ENCODE assay signal across 8 mouse cellular contexts in genomic region chr3:22075887-22076560, GRCm38 (mm10). TPM values are rescaled to one million over a fixed set of nuclear protein-coding genes. Genes with fewer than 3 reads are reported as not detected.
A peak's percentile ranks its signal among the peaks of the same experiment; 100 is the strongest.
DNase-seq lines count a peak whose midpoint lies in the region; ATAC-seq lines count a peak whose summit lies in the region.

No protein-coding gene starts in this region.

- under 1% methylated on average over 61 of the region's 70 CpGs for WGBS in hindbrain, embryonic 15.5 days

- H3K4me1 ChIP-seq in hindbrain, embryonic 15.5 days (replicated peaks) = peaks cover 39% of the 10 kb centered on the region

- H3K9ac ChIP-seq in hindbrain, embryonic 15.5 days = peak overlapping the region; percentile 64

- H3K27ac ChIP-seq in hindbrain, embryonic 15.5 days (replicated peaks) = peak overlapping the region; percentile 100

- peak; percentile 91 for ATAC-seq in hindbrain, embryonic 15.5 days (ENCODE audit: low FRiP score, low read depth)

- H3K27me3 ChIP-seq in hindbrain, embryonic 15.5 days = no peaks in the 10 kb centered on the region

- no peaks in the 10 kb centered on the region for H3K36me3 ChIP-seq in hindbrain, embryonic 15.5 days

- peak; percentile 88 for DNase-seq in NIH3T3 (ENCODE audit: low read depth)
- peak; percentile 86 for DNase-seq in cerebellum, adult 9-11 months
- peak; percentile 75 to 77 for DNase-seq in frontal cortex, postnatal 14 days (ENCODE audit: low spot score in 2 of 2)
- peak; percentile 81 to 87 for DNase-seq in left cerebral cortex, adult 18-20 months (ENCODE audit: low spot score in 2 of 2)
- peak; percentile 91 to 93 for DNase-seq in lung, postnatal 4 days
- peak; percentile 94 for DNase-seq in retina, postnatal 1 day
- DNase-seq in thymus, postnatal 4 days = peak; percentile 98

- no peaks in the 10 kb centered on the region for H3K9me3 ChIP-seq in hindbrain, embryonic 15.5 days

- peak overlapping the region; percentile 73 for H3K4me3 ChIP-seq in hindbrain, embryonic 15.5 days

- H3K4me2 ChIP-seq in hindbrain, embryonic 15.5 days = peak overlapping the region; percentile 56

RNA-seq across cellular contexts. Expression of gene Tbl1xr1, which starts 0.4 kb away (rescaled TPM):
- polyA plus RNA-seq in hindbrain, embryonic 15.5 days (2015; fragmentation: Nextera tagmentation; extraction: Ambion mirVana) = 15.7 and 19.4 TPM in 2 replicates
- total RNA-seq in left cerebral cortex, adult 18-20 months (2021) = 100 to 1,000 TPM; 132 to 133 TPM

Comparison
In these comparisons a context has a peak if more than half of its experiments do, and no peak if none do; other contexts are left out.
1. Peak in every context shown above with its lines: DNase-seq, ATAC-seq, H3K4me3 ChIP-seq and H3K27ac ChIP-seq.